Mouse (Mus musculus): ENCODE results near the gene Gal3st4.

DNA sequence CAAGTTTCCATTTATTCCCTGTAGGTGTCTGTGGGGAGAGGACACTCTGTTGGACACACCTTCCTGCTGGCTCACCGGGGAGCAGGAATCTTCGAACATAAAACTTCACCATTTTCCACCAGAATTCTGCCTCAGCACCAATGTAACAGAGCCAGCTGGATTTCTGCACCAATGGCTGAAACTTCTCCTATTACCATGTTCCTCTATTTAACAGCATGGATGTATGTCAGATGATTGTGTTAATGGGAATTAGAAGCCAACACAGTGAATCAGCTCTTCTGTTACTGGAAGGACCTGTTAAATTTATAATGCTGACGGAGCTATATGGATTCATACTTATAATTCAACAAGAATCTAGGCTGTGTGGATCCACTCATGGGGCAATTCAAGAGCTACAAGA is 43.1 kb downstream of the Gal3st4 start:
- no peak for TF ChIP-seq POLR2A (IDR thresholded peaks at IDR 0.05; ENCODE audit: insufficient read depth, low read depth, low read length)
- TF ChIP-seq CTCF (IDR thresholded peaks at IDR 0.05; ENCODE audit: insufficient read depth, low read depth, low read length): no peak
